Mouse (Mus musculus) kidney, adult 18-20 months (tissue): Measurements from ENCODE around the gene Lst1.

Experiments
- DNase-seq: peaks from one replicate; pipeline ENCODE4 v3.0.0; 2021

Gene Lst1

DNA sequence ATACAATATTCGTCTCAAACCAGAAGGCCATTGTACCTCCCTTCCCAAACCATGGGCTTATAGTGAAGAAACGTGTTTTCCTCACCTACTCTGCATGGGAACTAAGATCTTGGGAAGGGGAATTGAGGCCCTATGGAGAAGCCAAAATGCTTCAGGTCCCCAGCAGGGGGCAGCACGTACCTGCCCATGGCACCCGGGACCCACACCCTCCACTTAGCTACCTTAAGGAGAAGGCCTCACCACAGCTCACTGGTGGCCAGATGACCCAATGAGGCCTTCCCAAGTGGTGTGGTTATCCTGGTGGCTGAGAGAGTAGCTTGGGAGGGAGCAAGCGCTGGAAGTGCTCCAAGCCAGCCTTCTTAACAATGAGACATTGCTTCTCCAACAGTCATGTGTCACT is 9.7 kb downstream of the Lst1 start:
- DNase-seq: peak; percentile 77

GRCm38 (mm10) chr17:35175968-35176367 is 12.3 kb downstream of the Lst1 start, which contains the start of gene Aif1:
Gene Aif1 (minus strand): TSS chr17:35176068.
- DNase-seq: no peak

DNA sequence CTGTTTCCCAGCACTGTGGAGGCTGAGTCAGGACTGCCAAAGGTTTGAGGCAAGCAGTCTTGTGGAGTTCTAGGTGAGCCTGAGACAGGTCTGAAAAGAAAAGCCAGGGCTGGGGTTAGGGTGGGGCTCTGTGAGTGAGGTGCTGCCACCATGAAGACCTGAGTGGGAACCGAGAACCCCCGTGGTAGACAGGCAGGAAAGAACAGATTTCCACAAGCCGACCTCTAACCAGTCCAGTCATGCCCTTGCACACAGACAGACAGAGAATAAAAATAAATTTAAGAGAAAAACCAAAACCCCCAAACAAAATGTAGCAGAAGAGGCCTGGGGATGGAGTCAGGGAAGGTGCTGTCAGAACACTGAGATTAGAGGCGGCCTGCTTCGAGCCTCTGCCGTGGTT is 12.9 kb downstream of the Lst1 start:
- no peak for DNase-seq

DNA sequence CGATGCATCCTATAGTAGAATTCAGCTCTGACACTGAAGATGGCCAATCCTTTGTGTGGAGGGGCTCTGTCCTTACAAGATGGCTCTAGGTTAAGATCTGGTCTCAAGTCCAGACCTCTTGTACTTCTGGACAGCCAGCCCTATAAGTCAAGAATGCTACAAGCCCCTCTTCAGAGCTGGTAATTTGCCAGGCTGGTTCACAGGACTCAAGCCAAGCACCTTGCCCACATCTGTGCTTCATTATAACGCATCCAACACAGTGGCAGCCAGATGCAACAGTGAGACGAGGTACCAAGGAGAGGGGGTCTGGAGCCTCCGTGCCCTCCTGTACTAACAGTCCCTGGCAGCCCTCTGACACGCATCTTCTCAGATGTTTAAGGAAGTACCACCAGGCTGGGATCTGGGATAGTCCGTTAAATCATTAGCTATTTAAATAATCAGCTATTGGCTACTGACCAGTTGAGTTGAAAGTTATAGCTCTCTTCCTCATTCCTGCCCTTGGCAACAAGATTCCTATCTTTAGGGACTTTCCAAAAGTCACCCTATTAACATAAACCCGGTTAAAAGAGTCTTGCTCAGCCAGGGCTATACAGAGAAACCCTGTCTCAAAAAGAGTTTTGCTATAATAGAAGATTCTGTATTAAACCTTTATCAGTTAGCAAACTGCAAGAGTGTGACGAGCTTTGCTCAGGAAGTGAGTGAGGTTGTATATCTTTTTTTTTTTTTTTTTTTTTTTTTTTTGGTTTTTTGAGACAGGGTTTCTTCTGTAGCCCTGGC is 13.8 kb downstream of the Lst1 start:
- DNase-seq: no peak

- no peak for DNase-seq
These were observed 14.9 kb downstream of the Lst1 start for GRCm38 (mm10) chr17:35173329-35173728.

GRCm38 (mm10) chr17:35172445-35173234 is 15.6 kb downstream of the Lst1 start:
- no peak for DNase-seq

GRCm38 (mm10) chr17:35168541-35169207 is 19.6 kb downstream of the Lst1 start:
- DNase-seq: no peak

DNA sequence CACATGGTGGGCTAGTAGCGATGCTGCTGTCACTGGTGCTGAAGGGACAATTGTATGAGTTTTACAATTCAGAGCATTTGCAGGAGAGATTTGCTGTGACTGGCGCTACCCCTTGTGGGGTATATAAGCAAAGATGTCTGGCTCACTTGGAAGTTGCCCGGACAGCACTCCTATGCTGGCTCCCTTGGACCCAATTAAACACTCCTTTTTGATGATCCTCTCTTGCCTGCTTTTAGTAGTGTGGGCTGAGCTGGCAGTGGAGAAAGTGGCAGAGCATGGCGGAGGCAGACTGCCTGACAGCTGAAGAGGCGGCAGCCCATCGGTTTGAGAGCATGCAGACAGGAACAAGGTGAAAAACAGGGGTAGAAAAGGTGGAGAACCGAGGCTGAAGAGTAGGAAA is 20.4 kb downstream of the Lst1 start:
- DNase-seq: no peak

GRCm38 (mm10) chr17:35166352-35167035 is 21.7 kb downstream of the Lst1 start:
- DNase-seq: peak; percentile 70

GRCm38 (mm10) chr17:35165451-35166155 is 22.6 kb downstream of the Lst1 start:
- DNase-seq: no peak

GRCm38 (mm10) chr17:35164568-35165450 is 23.4 kb downstream of the Lst1 start, which contains the start of gene Prrc2a:
Gene Prrc2a (minus strand): TSS chr17:35164897.
- DNase-seq: peak; percentile 98

DNA sequence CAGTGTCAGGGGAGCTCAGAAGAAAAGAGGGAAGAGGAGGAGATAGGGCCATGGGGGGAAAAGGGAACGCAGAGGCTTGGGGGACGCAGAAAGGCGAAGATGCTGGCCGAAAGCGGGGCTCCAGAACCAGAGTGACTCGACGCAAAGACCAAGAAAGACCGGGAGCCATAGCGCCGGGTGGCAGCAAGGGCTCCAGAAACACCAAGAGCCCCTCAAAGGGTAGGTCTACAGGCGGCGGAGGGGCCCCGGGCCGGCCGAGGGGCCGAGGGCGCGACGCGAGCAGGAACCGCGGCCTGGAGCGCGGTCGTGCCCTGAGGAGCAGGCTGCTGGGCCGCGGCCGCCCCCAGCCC is 24.0 kb downstream of the Lst1 start:
- no peak for DNase-seq

GRCm38 (mm10) chr17:35163326-35164081 is 24.7 kb downstream of the Lst1 start:
- no peak for DNase-seq

DNA sequence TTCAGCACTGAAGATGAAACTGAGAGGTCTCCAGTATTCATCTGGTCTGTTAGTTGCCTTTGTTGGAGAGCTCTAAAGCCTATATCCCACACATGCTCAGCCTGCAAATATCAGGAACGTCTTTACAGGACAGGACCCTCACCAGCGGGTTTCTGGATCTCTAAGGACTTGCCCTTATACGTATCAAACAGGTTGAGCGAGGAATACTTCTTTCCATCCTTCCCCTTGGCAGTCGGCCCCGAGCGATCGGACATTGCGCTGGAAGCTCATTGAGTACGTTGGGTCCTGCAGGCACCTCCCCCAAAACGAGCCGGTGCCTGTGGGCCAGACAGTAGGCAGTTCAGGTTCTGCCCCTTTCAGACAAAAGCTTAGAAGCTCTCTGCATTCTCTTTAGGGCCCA is 25.5 kb downstream of the Lst1 start:
- peak; percentile 56 for DNase-seq

GRCm38 (mm10) chr17:35162121-35162520 is 26.1 kb downstream of the Lst1 start:
- no peak for DNase-seq

- no peak for DNase-seq
These were observed 26.8 kb downstream of the Lst1 start for GRCm38 (mm10) chr17:35161421-35161820.

DNA sequence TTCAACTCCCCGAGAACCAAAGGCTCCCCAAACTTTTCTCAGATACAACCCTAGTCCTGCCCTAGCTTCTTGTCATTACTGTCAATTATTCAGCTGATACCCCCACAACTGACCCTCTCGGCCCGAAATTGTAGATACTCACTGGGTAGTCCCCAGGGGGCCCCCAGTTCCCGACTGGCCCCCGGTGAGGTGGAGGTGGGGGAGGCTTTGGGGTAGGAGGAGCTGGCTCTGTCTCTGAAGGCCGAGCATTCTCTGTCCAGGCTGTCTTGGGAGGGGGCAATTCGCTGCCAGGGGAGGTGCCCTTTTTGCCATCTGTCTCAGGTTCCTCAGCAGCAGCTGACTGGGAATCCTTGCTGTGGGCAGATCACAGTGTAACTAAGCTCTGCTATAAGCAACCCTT is 28.6 kb downstream of the Lst1 start:
- DNase-seq: no peak

DNA sequence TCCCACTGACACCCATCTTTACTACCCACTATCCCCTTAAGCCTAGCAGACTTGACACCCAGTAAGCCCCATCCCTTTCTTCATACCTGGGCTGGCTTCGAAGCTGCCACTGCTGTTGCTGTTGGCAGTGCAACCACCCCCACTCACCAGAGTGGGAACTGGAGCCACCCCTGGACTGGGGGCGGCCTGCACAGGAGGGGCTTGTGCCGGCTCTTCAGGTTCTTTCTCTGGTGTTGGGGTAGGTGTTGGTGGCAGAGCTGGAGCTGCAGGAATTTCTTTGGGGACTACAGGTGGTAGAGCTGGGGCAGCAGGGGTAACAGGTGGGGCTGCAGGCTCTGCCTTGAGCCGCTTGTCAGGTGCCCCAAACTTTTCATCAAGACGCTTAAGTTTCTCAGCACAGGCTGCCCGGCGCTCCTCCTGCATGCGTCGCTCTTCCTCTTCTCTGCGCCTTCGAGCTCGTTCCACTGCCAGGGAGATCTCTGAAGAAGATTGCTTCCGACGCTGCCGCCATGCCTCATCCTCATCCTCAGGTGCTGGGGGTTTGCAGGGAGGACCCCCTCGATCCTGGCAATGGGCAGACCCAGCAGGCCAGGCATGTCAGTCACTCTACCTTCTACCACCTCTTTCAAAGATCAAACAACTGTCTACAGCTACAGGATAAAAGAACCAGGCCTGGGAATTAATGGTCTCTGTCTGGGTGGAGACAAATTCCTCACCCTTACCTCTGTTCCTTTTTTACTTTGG is 29.2 kb downstream of the Lst1 start:
- no peak for DNase-seq

DNA sequence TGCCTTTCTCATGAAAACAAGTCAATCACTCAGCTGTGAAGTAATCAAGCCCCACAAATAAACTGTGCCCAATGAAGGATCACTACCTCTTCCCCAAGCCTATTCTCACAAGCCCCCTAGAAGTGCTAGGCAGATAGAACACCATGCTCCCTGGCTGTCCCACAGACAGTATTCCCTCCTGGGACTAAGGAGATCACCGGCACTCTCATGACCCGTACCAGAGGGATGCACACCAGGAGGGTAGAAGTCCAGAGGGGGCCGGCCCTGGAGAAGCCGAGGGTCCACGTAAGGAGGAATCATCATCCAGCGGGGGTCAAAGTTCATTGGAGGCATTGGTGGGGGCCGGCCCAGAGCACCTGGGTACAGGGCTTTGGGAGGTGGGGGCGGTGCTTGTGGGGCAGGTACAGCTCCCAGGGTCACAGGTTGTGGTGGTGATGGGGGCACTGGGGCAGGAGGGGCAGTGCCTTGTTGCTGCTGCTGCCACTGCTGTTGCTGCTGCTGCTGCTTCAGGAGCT is 30.5 kb downstream of the Lst1 start:
- no peak for DNase-seq

GRCm38 (mm10) chr17:35157254-35157653 is 31.0 kb downstream of the Lst1 start:
- no peak for DNase-seq
